Mouse (Mus musculus) liver, adult 2 months (tissue): ENCODE data around the gene Med7. TPM values are rescaled to one million over a fixed set of nuclear protein-coding genes. Genes with fewer than 3 reads are reported as not detected.
"Not testable (repeated sequence)": the region's sequence is repeated elsewhere in the genome, so short reads cannot be mapped to it uniquely, and the experiment has no call there.

Source experiments
- DNase-seq: peaks from one replicate; pipeline ENCODE4 v3.0.0-alpha.2; 2011; ENCODE audit warnings: low read depth, low spot score; ENCODE audit errors: extremely low read depth
- H3K27ac ChIP-seq: fragments of 200-500 bp; replicated peaks from 2 replicates; pipeline ENCODE4 v1.5.1; 2012; ENCODE audit warnings: low read depth, mild to moderate bottlenecking, control low read depth, inconsistent platforms, low read length; ENCODE audit not compliant: insufficient read depth
- H3K27me3 ChIP-seq: fragments of 200-500 bp; 2 replicates; pipeline ENCODE4 v1.6.1; 2012; ENCODE audit warnings: mild to moderate bottlenecking, moderate library complexity, low read length, inconsistent platforms; ENCODE audit not compliant: control insufficient read depth, insufficient read depth
- H3K36me3 ChIP-seq: fragments of 200-500 bp; 2 replicates; pipeline ENCODE4 v1.6.1; 2012; ENCODE audit warnings: low read length, inconsistent platforms; ENCODE audit not compliant: control insufficient read depth, insufficient read depth
- H3K4me1 ChIP-seq: fragments of 200-500 bp; 2 replicates; pipeline ENCODE4 v1.6.1; 2011; ENCODE audit warnings: low read length; ENCODE audit not compliant: control insufficient read depth, insufficient read depth
- H3K4me3 ChIP-seq: fragments of 200-500 bp; 2 replicates; pipeline ENCODE4 v1.5.1; 2011; ENCODE audit warnings: low read depth, mild to moderate bottlenecking, control low read depth, low read length, moderate library complexity; ENCODE audit not compliant: insufficient read depth
- H3K79me2 ChIP-seq: fragments of 200-500 bp; 2 replicates; pipeline ENCODE4 v1.6.1; 2012; ENCODE audit warnings: inconsistent platforms, mild to moderate bottlenecking, low read length, moderate library complexity; ENCODE audit not compliant: control insufficient read depth, insufficient read depth
- H3K9ac ChIP-seq: fragments of 200-500 bp; 2 replicates; pipeline ENCODE4 v1.6.1; 2012; ENCODE audit warnings: low read depth, mild to moderate bottlenecking, control low read depth, inconsistent platforms, low read length
- CTCF ChIP-seq: fragments of 200-500 bp; IDR thresholded peaks from 2 replicates; pipeline ENCODE4 v1.5.1; 2011; ENCODE audit warnings: low read depth, low read length, control low read depth
- POLR2A ChIP-seq: fragments of 200-500 bp; IDR thresholded peaks from 2 replicates; pipeline ENCODE4 v1.6.1; 2011; ENCODE audit warnings: low read length, control low read depth; ENCODE audit not compliant: insufficient read depth; ENCODE audit errors: extremely low read depth
- WGBS: fragments of 180-500 bp; shearing (Covaris S2); methylation state at CpG from one replicate; pipeline ENCODE4 v1.1.7; 2018; 5-methylcytosine and 5-hydroxymethylcytosine counted together
- polyA plus RNA-seq: library from polyadenylated mRNA; depleted of rRNA; stranded (reverse); fragments of >200 nt; gene quantifications from 2 replicates; pipeline ENCODE4 v1.2.3, GENCODE M21; 2012
- total RNA-seq: library from RNA; depleted of rRNA; stranded (reverse); fragments of >200 nt; gene quantifications from 2 replicates; pipeline ENCODE4 v1.2.3, GENCODE M21; 2014

The Med7 gene
- total and polyA plus RNA-seq, 2 experiments = 14.7 to 14.8 TPM

- no peaks in the 10 kb centered on the region; the same call in 1 of the 2 replicates for H3K27me3 ChIP-seq
- no peak for DNase-seq
- H3K4me3 ChIP-seq = no peak overlapping the region
- H3K4me1 ChIP-seq = no peaks in the 10 kb centered on the region
- H3K9ac ChIP-seq = no peak overlapping the region
- H3K36me3 ChIP-seq = no peaks in the 10 kb centered on the region
- H3K27ac ChIP-seq = no peak overlapping the region
- H3K79me2 ChIP-seq = no peaks in the 10 kb centered on the region
- 64% methylated on average over 2 of the region's 2 CpGs for WGBS
- TF ChIP-seq CTCF = no peak
- no peak for TF ChIP-seq POLR2A
Observed at GRCm38 (mm10) chr11:46410018-46410563, 26.6 kb upstream of the Med7 start.

- Histone ChIP-seq H3K36me3 (no peaks in the 10 kb centered on the region), H3K27me3 (no peaks in the 10 kb centered on the region), H3K9ac (no peak overlapping the region), H3K4me3 (no peak overlapping the region), H3K79me2 (no peaks in the 10 kb centered on the region), H3K27ac (no peak overlapping the region), H3K4me1 (0 out of 2 replicates have a peak, but pooled peaks cover 2% of the 10 kb centered on the region)
- 17% methylated on average over 1 of the region's 1 CpGs for WGBS
- DNase-seq = peak; percentile 29
- TF ChIP-seq CTCF (no peak), POLR2A (no peak)
Observed at GRCm38 (mm10) chr11:46418438-46418837, 18.3 kb upstream of the Med7 start.

GRCm38 (mm10) chr11:46418860-46419259 is 17.9 kb upstream of the Med7 start:
- 74% methylated on average over 5 of the region's 5 CpGs for WGBS
- H3K79me2 ChIP-seq = no peaks in the 10 kb centered on the region
- TF ChIP-seq POLR2A (no peak), CTCF (no peak)

GRCm38 (mm10) chr11:46421086-46421888 is 15.4 kb upstream of the Med7 start:
- Histone ChIP-seq H3K9ac (no peak overlapping the region), H3K4me1 (0 out of 2 replicates have a peak, but pooled peaks cover 2% of the 10 kb centered on the region), H3K27me3 (no peaks in the 10 kb centered on the region), H3K79me2 (no peaks in the 10 kb centered on the region), H3K4me3 (no peak overlapping the region), H3K36me3 (no peaks in the 10 kb centered on the region), H3K27ac (no peak overlapping the region)
- 79% methylated on average over 8 of the region's 8 CpGs for WGBS
- TF ChIP-seq CTCF (no peak), POLR2A (no peak)
- DNase-seq = no peak

More at GRCm38 (mm10) chr11:46418860-46419259, 17.9 kb upstream of the Med7 start:
- no peak overlapping the region for H3K9ac ChIP-seq
- no peak for DNase-seq
- H3K4me3 ChIP-seq = no peak overlapping the region
- no peak overlapping the region for H3K27ac ChIP-seq
- no peaks in the 10 kb centered on the region for H3K27me3 ChIP-seq
- H3K4me1 ChIP-seq = 0 out of 2 replicates have a peak, but pooled peaks cover 2% of the 10 kb centered on the region
- H3K36me3 ChIP-seq = no peaks in the 10 kb centered on the region

- not testable (repeated sequence) for DNase-seq, H3K9ac ChIP-seq, H3K4me3 ChIP-seq, H3K27me3 ChIP-seq, H3K36me3 ChIP-seq, H3K4me1 ChIP-seq, H3K27ac ChIP-seq, H3K79me2 ChIP-seq
- 51% methylated on average over 4 of the region's 4 CpGs for WGBS
Observed at GRCm38 (mm10) chr11:46428131-46428530, 8.6 kb upstream of the Med7 start.

GRCm38 (mm10) chr11:46430123-46430522 is 6.6 kb upstream of the Med7 start:
- DNase-seq = no peak
- no peak for TF ChIP-seq POLR2A
- no peak for TF ChIP-seq CTCF
- Histone ChIP-seq H3K27me3 (no peaks in the 10 kb centered on the region), H3K4me3 (no peak overlapping the region), H3K79me2 (no peaks in the 10 kb centered on the region), H3K4me1 (no peaks in the 10 kb centered on the region), H3K36me3 (no peaks in the 10 kb centered on the region), H3K9ac (no peak overlapping the region), H3K27ac (no peak overlapping the region)
- 95% methylated on average over 2 of the region's 2 CpGs for WGBS
